Comparison of ENCODE assay signal across 8 mouse cellular contexts in genomic region chr13:13784420-13784936, GRCm38 (mm10). TPM values are rescaled to one million over a fixed set of nuclear protein-coding genes. Genes with fewer than 3 reads are reported as not detected.
DNase-seq lines count a peak whose midpoint lies in the region; ATAC-seq lines count a peak whose summit lies in the region.

No protein-coding gene starts in this region.

- ATAC-seq in lung, embryonic 16.5 days (ENCODE audit: low read depth), result peak; percentile 55
- peak; percentile 79 for ATAC-seq in hindbrain, embryonic 12.5 days (ENCODE audit: low FRiP score)
- ATAC-seq in midbrain, embryonic 15.5 days (replicated peaks), result peak; percentile 55

- peaks cover 16% of the 10 kb centered on the region for H3K4me1 ChIP-seq in lung, embryonic 16.5 days (replicated peaks; ENCODE audit: control insufficient read depth, insufficient read depth, low read length)
- peaks cover 16% of the 10 kb centered on the region for H3K4me1 ChIP-seq in hindbrain, embryonic 12.5 days
- H3K4me1 ChIP-seq in midbrain, embryonic 15.5 days, result peaks cover 26% of the 10 kb centered on the region

- H3K27ac ChIP-seq in lung, embryonic 16.5 days (ENCODE audit: low read length), result no peak overlapping the region
- no peak overlapping the region for H3K27ac ChIP-seq in hindbrain, embryonic 12.5 days
- peak overlapping the region; percentile 65 for H3K27ac ChIP-seq in midbrain, embryonic 15.5 days

- H3K4me3 ChIP-seq in lung, embryonic 16.5 days (ENCODE audit: low read length), result peak overlapping the region; percentile 62
- peak overlapping the region; percentile 55 for H3K4me3 ChIP-seq in hindbrain, embryonic 12.5 days
- peak overlapping the region; percentile 78 for H3K4me3 ChIP-seq in midbrain, embryonic 15.5 days

- H3K36me3 ChIP-seq in lung, embryonic 16.5 days (ENCODE audit: control insufficient read depth, insufficient read depth, low read length), result no peaks in the 10 kb centered on the region
- no peaks in the 10 kb centered on the region for H3K36me3 ChIP-seq in hindbrain, embryonic 12.5 days
- H3K36me3 ChIP-seq in midbrain, embryonic 15.5 days (replicated peaks), result no peaks in the 10 kb centered on the region

- H3K27me3 ChIP-seq in lung, embryonic 16.5 days (ENCODE audit: control insufficient read depth, insufficient read depth, low read depth, low read length), result peaks cover 27% of the 10 kb centered on the region
- peaks cover 47% of the 10 kb centered on the region for H3K27me3 ChIP-seq in hindbrain, embryonic 12.5 days
- 0 out of 2 replicates have a peak, but pooled peaks cover 5% of the 10 kb centered on the region for H3K27me3 ChIP-seq in midbrain, embryonic 15.5 days (replicated peaks)

- no peaks in the 10 kb centered on the region for H3K9me3 ChIP-seq in lung, embryonic 16.5 days (ENCODE audit: control insufficient read depth, low read length)
- H3K9me3 ChIP-seq in hindbrain, embryonic 12.5 days (replicated peaks), result no peaks in the 10 kb centered on the region
- H3K9me3 ChIP-seq in midbrain, embryonic 15.5 days, result no peaks in the 10 kb centered on the region

- H3K9ac ChIP-seq in lung, embryonic 16.5 days (ENCODE audit: low read length), result peak overlapping the region; percentile 33
- H3K9ac ChIP-seq in hindbrain, embryonic 12.5 days, result peak overlapping the region; percentile 61
- H3K9ac ChIP-seq in midbrain, embryonic 15.5 days, result peak overlapping the region; percentile 68

- WGBS in lung, embryonic 16.5 days, result under 1% methylated on average over 59 of the region's 59 CpGs
- WGBS in hindbrain, embryonic 12.5 days, result under 1% methylated on average over 46 of the region's 59 CpGs
- WGBS in midbrain, embryonic 15.5 days, result under 1% methylated on average over 57 of the region's 59 CpGs

- DNase-seq in adrenal gland, adult 2 months, result peak; percentile 19
- DNase-seq in adrenal gland, adult 8-10 months, result no peak
- DNase-seq in lung, postnatal 36 days, result no peak
- DNase-seq in layer of hippocampus, postnatal 10 days (ENCODE audit: low spot score in 2 of 2), result no peak
- DNase-seq in cerebellum, postnatal 10 days, result no peak

- peak overlapping the region; percentile 96 for H3K4me2 ChIP-seq in lung, embryonic 16.5 days (ENCODE audit: low read depth, low read length)
- peak overlapping the region; percentile 93 for H3K4me2 ChIP-seq in hindbrain, embryonic 12.5 days (replicated peaks)
- peak overlapping the region; percentile 88 for H3K4me2 ChIP-seq in midbrain, embryonic 15.5 days

RNA-seq across cellular contexts. Expression of gene Gng4, which starts 0.6 kb away (rescaled TPM):
- total RNA-seq in adrenal gland, adult 2 months (2021), result 10 to 100 TPM; 14.7 to 16.2 TPM
- polyA plus RNA-seq in adrenal gland, adult 2 months (2012; rRNA removed), result 15.6 and 27.6 TPM in 2 replicates
- 10 to 100 TPM in 3 of 4 experiments, 1 to 10 TPM in 1; 10.0 to 17.8 (median 13.8) TPM for total RNA-seq in adrenal gland, adult 8-10 months (2022)
- polyA plus RNA-seq in lung, embryonic 16.5 days (2015; fragmentation: Nextera tagmentation; extraction: Ambion mirVana), result 0.64 and 1.3 TPM in 2 replicates
- 6.2 and 6.9 TPM in 2 replicates for polyA plus RNA-seq in hindbrain, embryonic 12.5 days (2016; fragmentation: Nextera tagmentation; extraction: Ambion mirVana)
- 62.3 and 65.1 TPM in 2 replicates for polyA plus RNA-seq in midbrain, embryonic 15.5 days (2015; fragmentation: Nextera tagmentation; extraction: Ambion mirVana)
- total RNA-seq in layer of hippocampus, postnatal 10 days (2021), result 100 to 1,000 TPM; 101 to 111 TPM
